Mouse (Mus musculus): ENCODE data around the gene Ap2s1.
"Not testable (repeated sequence)": the region's sequence is repeated elsewhere in the genome, so short reads cannot be mapped to it uniquely, and the experiment has no call there.

The Ap2s1 gene

GRCm38 (mm10) chr7:16738073-16738696 lies at the start of gene Ap2s1:
Ap2s1 (plus strand) TSS chr7:16738410.
- DNase-seq, result peak; percentile 97

DNA sequence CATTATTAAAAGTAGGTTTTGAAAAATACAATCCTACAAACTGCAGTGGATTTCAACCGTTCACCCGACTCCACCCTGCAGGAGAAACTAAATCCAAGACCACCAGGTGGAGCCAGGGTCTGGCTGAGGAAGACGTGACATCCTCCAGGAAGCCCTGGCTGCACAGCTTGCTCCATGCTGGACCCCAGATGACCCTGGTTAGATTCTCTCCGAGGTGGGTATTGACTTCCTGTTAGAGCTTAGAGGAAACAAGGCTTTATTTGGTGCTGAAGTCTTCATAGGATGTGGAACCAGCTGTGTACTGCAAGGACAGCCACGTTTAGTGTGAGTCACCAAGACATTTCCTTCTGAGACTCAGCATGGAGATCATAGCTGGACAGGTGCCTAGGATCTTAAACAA lies 49.0 kb upstream of the Ap2s1 start:
- no peak for DNase-seq

DNA sequence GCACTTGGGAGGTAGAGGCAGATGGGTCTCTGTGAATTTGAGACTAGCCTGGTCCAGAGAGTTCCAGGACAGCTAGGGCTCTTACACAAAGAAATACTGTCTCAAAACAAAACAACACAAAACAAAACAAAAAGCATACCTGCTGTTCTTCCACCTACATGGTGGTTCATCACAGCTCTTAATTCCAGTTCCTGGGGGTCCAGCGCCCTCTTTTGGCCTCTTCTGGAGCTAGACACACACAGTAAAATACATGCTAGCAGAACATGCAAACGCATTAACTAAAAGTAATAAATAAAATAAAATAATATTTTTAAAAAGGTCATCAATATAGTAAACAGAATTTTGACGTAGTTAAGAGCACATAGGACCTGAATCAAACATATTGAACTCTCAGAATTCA lies 43.2 kb upstream of the Ap2s1 start:
- DNase-seq, result no peak

DNA sequence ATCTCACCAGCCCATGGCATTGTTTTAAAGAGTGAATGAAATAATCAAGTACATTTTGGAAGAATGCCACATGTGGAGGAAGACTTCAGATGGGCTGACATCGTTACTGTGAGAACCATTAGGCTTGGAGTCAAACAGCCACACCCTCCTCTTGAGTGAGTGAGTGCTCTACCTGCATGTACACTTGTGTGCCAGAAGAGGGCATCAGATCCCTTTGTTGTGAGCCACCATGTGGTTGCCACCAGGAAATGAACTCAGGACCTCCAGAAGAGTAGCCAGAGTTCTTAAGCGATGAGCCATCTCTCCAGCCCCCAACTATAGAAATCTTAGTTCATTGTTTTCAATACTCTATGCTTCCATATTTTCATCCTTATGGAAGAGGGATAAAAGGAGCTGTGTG lies 39.2 kb upstream of the Ap2s1 start:
- no peak for DNase-seq

GRCm38 (mm10) chr7:16700583-16700982 lies 37.6 kb upstream of the Ap2s1 start:
- no peak for DNase-seq

GRCm38 (mm10) chr7:16706385-16706784 lies 31.8 kb upstream of the Ap2s1 start:
- DNase-seq, result peak; percentile 55

- no peak for DNase-seq
Observed at GRCm38 (mm10) chr7:16708244-16708643, 30.0 kb upstream of the Ap2s1 start.

DNA sequence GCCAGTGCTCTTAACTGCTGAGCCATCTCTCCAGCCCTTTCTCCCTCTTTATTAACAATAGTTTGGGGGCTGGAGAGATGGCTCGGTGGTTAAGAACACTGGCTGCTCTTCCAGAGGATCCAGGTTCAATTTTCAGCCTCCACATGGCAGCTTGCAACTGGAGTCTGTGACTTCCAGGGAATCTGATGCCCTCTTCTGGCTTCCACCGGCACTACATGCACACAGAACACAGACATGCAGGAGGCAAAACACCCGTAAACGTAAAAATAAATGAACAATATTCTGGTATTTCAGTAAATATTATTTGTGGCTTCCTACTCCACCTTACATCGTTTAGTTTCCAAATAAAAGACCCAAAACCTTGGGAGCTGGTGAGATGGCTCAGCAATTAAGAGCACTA lies 27.6 kb upstream of the Ap2s1 start:
- no peak for DNase-seq

GRCm38 (mm10) chr7:16712633-16713415 lies 25.4 kb upstream of the Ap2s1 start:
- no peak for DNase-seq

DNA sequence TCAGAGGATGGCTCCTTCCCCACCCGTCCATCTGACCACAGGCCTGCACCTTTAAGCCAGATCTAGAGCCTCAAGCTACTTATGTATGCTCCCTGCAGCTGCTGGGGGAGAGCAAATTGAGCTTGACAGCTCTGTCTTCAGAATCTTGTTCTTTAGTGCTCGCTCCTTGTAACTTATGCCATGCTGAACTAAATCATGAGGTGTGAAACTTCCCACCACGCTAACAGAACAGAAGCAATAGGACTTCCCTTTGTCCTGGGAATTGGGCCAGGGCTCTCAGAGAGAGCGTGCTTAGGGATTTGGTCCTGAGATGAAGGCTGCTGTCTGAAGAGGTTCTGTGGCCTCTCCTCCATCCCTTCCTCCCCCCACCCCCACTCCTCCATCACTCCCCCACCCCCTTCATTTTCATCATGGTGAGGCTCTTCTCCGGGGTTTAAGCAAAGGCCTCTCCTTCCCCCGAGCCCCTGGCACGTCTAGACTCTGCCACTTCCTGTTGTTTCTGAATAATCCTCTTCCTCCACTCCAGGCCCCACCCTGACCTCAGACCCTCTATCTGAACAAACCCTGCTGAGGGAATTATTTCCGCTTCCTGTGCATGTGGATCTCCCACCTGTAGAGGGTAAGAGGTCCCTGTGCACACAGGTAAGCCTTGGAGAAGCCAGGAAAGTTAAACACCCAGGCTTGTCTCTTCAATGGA lies 21.6 kb upstream of the Ap2s1 start:
- not testable (repeated sequence) for DNase-seq

GRCm38 (mm10) chr7:16721629-16722028 lies 16.6 kb upstream of the Ap2s1 start, which contains the start of gene Ceacam9:
Ceacam9 (plus strand) TSS chr7:16721929.
- no peak for DNase-seq

DNA sequence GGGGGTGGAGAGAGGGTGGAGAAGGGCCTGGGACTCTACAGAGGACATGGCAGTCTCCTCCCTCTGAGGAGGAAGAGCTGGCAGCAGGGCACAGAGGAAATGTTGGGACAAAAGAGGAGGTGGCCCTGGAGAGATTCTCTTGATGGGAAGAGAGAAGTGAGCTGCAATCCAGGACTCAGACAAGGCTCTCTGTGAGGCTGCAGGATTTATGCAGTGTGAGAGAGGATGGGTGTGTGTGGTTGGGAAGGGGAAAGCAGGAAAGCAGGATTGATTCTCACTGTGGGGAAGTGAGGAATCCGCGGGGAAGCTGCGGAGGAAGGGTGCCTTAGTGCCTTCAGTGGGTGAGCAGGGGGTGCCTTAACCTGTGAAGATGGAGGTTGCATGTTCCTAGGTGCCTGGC lies 15.7 kb upstream of the Ap2s1 start:
- not testable (repeated sequence) for DNase-seq

- DNase-seq, result peak; percentile 61
Observed at GRCm38 (mm10) chr7:16728596-16729348, 9.4 kb upstream of the Ap2s1 start.

GRCm38 (mm10) chr7:16729563-16729962 lies 8.6 kb upstream of the Ap2s1 start:
- not testable (repeated sequence) for DNase-seq

- no peak for DNase-seq
Observed at GRCm38 (mm10) chr7:16730791-16731190, 7.4 kb upstream of the Ap2s1 start.

- no peak for DNase-seq
Observed at GRCm38 (mm10) chr7:16731893-16732422, 6.3 kb upstream of the Ap2s1 start.

- no peak for DNase-seq
Observed at GRCm38 (mm10) chr7:16737606-16738072, 571 bp upstream of the Ap2s1 start.

DNA sequence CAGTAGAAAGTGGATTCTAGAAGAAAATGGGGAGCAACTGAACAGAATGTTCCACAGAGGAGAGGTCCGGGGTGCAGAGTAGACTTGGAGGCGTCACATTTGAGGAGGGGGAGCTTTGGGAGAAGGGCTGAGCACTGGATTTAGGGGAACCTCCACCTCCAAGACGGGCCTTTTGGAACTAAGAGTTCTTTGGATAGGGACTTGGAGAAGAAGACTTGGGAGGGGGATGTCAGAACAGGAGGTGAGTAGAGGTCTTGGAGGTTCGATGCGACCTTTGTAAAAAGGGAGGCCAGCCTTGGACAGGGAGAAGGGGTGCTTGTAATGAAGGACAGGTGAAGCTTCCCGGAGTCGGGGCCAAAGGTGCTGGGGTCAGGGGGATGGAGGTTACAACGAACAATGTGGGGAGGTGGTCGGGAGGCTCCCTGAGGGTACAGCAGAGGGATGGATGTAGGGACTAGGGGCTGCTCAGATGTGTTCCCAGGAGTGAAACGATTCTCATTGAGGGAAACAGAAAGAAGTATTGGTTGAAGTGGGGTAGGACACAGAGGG lies 920 bp downstream of the Ap2s1 start:
- DNase-seq, result no peak

GRCm38 (mm10) chr7:16745373-16745772 lies 7.2 kb downstream of the Ap2s1 start:
- DNase-seq, result no peak

DNA sequence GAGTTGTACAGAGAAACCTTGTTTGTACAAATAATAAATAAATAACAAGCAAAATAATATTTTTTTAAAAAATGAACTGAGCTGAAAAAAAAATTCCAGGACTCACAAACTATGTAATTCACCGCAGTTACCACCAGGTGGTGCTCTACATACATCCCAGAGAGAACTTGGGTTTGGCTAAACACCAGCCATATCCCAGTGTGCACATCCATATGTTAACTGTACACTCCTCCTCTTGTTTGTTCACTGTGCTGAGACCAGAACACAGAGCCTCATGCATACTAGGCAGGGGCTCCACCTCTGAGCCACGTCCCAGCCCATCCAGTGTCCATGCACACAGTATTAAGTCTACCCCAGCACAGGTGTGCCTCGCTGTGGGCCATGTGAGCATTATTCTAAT lies 7.9 kb downstream of the Ap2s1 start:
- no peak for DNase-seq

GRCm38 (mm10) chr7:16747656-16748055 lies 9.4 kb downstream of the Ap2s1 start:
- DNase-seq, result no peak

GRCm38 (mm10) chr7:16752016-16752415 lies 13.8 kb downstream of the Ap2s1 start:
- peak; percentile 28 for DNase-seq

Data from right cerebral cortex, postnatal 25 days (tissue).